Mouse (Mus musculus): Measurements from ENCODE around the gene Tmprss11a. TPM values are rescaled to one million over a fixed set of nuclear protein-coding genes. Genes with fewer than 3 reads are reported as not detected.

Tmprss11a gene
- total RNA-seq, 2 experiments from 2014 or later, result not detected

Other genes starting within 250 kb of the Tmprss11a start
- gene Tmprss11c, start 179.7 kb downstream of the Tmprss11a start, total RNA-seq (2021), result not detected
- gene Tmprss11d, start 95.6 kb downstream of the Tmprss11a start, total RNA-seq (2021), result not detected
- not detected for gene Tmprss11g, start 49.6 kb upstream of the Tmprss11a start, total RNA-seq (2021)
- not detected for gene Tmprss11f, start 163.4 kb upstream of the Tmprss11a start, total RNA-seq (2021)
- gene Tmprss11b, start 207.4 kb upstream of the Tmprss11a start, total RNA-seq (2021), result not detected

Measured in heart, postnatal 14 days (tissue).